Mouse (Mus musculus) telencephalon, adult 2 months (tissue): Measurements from ENCODE around the gene Arid3b.
A peak's percentile ranks its signal among the peaks of the same experiment; 100 is the strongest.

Experiments
- DNase-seq: peaks from one replicate; pipeline ENCODE4 v3.0.0-alpha.2; 2011; ENCODE audit warnings: low read depth, low spot score

Gene Arid3b

GRCm38 (mm10) chr9:57831267-57832082 lies 5.1 kb downstream of the Arid3b start:
- DNase-seq, result peak; percentile 83

DNA sequence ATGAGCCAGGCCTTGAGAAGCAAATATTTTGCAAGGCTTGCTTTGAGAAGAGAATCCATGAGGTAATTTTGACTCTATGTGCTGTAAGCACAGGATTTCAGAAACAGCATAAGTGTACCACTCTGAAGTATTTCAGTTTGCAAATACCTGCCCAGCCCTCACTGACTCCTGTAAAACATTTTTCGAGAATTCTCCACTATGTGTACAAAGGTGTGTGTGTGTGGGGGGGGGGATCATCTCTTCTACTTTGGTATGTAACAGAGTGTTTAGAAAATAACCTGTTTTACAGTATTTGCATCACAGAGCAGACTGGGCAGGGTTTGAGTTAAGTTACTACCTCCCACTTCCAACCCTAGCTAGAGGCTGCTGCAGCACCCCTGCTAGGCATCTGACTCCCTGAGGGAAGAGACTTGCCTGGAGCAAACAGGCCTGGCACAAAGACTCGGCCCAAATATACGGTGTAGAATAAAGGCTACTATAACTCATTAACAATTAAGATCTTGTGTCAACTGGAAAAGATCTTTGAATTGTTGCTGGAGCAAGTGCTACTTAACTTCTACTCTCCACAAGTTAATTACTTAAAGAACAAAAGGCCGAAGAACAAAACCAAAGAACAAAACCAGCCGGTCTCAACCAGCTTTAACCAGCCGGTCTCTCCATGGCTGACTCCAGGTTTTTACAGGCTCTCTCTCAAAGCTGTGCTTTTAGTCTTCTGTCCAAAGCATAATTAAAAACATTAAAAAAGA lies 6.6 kb downstream of the Arid3b start:
- no peak for DNase-seq

DNA sequence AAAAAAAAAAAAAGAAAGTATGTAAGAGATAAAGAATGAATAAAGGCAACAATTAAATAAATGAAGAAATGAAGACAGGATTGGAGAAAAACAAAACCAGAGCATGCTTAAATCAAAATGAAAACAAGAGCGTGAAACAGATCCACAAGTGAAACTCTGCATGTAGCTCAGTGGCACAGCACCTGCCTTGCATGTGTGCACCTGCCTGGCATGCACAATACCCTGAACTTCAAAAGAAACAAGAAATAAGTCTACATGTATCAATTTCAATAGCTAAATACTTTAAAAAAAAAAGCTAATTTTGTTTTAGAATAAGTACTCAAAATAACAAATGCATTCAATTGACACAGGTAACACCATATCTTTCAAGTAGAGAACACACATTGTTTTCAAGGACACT lies 13.2 kb downstream of the Arid3b start:
- DNase-seq, result no peak

- no peak for DNase-seq
Observed at GRCm38 (mm10) chr9:57822812-57823211, 13.8 kb downstream of the Arid3b start.

DNA sequence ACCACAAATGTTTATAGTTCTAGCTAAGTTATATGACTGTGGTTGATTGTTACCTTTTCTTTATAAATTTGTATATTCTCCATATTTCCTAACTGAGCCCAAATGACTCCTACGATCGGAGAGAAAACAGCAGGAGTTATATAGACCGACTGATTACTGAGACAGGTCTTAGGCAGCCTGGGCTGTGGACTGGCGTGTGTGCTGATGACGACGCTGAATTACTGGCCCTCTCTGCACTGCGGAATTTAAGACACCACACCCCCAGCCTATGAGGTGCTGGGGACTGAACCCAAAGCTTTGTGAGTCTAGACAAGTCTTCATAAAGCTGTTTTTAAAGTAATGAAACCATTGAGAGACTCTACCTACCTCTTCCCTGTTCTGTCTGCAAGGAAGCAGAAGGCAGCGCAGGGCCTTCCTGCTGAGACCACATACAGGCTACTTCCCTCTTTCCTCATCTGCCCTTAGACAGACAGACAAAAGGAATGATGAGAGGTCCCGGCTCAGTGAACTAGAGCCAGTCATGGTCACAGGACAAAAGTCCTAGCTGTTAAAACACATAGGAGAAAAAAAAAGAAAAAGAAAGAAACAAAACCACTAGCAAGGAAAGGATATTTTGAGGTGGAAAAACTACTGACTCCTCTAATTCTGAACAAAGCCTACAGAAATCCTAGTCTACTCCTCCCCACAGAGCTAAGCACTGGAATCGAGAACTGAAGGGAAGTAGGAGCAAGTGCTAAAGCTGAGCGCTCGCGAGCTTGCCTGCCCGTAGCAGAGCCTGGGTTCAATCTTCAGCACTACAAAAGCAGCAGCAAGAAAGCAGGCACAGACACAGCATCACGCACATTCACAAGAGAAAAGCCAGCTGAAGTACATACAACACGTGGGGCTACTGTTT lies 16.2 kb downstream of the Arid3b start:
- no peak for DNase-seq

DNA sequence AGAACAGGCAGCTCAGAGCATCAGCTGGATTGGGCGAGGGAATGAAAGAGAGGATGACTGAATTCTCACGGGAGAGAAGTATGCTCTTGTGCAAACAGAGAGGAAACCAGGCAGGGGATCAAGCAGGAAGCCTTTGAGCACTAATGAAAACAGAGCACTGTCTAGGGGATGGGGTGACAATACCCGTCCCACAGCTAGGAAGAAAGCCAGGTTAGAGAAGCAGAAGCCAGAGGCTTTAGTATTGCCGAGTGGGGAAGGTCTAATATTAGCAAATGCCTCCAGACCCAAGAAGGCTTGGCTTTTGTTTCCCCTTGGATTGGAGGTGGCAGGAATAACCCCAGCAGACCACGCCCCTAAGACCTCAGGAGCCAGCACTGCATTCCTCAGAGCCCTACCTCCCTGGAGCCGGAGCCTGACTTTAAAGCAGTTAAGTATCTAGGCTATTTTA lies 19.3 kb downstream of the Arid3b start:
- no peak for DNase-seq

- DNase-seq, result no peak
Observed at GRCm38 (mm10) chr9:57814866-57815265, 21.7 kb downstream of the Arid3b start.

DNA sequence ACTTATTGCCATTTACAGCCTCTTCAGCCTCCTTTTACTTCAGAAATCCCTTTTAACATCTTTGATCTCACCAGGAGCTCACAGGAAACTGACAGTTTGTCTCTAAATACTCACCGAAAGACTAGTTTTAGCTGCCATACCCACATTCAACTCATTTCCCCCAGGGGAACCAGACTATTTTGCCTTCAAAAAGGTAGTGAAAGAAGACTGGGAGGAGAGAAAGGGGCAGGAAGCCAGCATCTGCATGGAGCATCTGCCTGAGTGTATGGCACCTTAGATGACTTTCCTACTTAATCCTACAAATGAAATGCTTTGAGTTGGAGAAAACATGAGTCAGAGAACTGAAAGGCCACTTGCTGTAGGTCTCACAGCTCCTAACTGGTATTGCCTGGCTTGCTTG lies 22.6 kb downstream of the Arid3b start:
- DNase-seq, result no peak

DNA sequence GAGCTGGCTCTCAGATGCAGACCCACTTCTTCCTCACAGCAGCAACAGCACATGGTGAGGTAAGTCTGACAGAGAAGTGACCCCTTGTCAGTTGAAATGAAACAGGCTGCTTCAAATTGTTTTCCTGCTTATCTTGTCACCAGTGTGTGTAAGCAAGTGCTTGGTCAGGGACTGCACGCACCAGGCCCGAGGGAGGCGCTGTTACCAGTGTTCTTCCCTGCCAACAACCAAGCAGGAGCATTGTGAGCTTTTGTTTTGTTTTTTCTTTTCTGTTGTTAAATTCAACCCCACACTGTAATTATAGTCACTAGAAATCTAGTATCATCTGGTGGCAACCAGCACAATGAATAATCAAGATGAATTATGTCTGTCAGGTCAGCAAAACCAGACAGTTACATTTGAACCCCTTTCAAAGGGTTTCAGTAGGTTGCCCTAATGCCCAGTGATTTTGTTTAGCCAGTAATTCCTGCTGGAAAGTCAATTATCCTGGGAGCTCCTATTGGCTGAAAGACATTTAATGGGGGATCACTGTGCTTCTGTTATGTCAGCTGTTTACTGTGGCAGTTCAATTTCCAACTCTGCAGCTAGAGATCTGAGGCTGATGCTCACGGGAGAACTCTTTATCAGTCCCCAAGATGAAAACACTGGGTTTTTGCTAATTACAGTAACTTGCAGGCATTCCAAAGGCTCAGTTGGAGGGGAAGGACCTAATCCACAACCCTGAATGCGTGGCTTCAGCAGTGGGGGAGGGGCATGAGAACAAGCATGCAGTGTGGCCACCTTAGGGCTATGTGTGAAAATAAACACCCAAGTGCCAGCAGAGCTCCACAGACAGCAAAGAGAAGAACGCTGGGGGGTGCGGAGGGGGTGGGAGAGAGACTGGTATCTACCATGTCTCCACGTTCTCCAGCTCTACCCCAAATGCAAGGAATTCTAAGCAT lies 24.5 kb downstream of the Arid3b start:
- no peak for DNase-seq

DNA sequence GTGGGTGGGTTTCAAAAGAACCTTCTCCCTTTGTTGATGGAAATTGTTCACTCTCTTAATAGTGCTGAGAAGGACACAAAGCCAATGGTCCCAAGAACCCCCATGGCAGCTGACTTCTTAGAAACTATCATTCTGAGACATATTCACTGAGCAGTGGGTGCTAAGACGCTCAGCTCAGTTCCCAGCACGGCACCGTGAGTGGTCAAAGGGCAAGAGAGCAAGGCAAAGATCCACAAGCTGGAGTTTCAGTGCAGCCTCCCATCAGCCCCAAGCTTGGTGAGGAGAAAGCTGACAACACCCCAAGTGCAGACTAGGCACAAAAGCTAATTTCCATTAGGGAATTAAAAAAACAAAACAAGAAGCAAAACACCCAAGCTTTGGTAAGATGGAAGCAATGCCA lies 25.9 kb downstream of the Arid3b start:
- DNase-seq, result no peak

GRCm38 (mm10) chr9:57808771-57809310 lies 27.8 kb downstream of the Arid3b start:
- no peak for DNase-seq

- no peak for DNase-seq
Observed at GRCm38 (mm10) chr9:57807174-57807651, 29.4 kb downstream of the Arid3b start.

DNA sequence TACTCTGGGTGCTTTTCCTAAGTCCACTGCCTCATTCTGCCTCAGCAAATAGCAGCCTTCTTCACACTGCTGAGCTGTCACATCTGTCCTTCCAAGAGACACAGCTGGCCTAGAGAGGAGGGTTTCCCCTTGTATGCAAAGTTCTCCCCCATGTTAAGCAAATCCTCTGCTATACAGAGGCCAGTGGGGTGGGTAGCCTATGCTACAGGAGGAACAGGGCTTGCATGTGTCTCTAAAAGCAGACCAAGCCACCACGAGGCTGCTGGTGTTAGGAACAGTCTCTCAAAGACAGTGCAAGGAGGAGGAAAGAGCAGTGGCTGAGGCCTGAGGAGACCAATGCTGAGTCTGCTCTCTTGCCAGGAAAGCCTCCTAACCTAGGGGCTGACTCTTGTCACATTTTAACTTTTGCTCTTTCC lies 30.5 kb downstream of the Arid3b start:
- no peak for DNase-seq

- DNase-seq, result no peak
Observed at GRCm38 (mm10) chr9:57805087-57805737, 31.4 kb downstream of the Arid3b start.

DNA sequence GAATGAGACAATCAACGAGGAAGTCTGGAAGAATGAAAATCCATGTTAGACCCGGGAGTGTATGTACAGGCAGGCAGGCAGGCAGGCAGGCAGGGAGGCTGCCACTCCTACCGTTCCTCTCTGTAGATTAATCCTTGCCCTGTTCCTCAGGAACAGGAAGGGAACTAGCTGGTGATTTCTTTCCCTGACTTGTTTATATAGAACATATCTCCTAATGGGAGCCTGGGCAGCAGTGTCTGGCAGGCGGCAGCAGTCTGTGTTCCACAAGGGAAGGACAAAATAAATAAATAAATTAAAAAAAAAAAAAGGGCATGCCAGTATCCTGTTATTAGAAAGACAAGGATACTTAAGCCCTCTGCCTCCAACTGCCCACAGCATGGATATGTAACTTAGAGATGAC lies 32.8 kb downstream of the Arid3b start:
- DNase-seq, result no peak

- no peak for DNase-seq
Observed at GRCm38 (mm10) chr9:57803047-57803446, 33.5 kb downstream of the Arid3b start.

- DNase-seq, result no peak
Observed at GRCm38 (mm10) chr9:57800325-57800975, 36.1 kb downstream of the Arid3b start.

GRCm38 (mm10) chr9:57798725-57799253 lies 37.8 kb downstream of the Arid3b start:
- DNase-seq, result no peak

- no peak for DNase-seq
Observed at GRCm38 (mm10) chr9:57797456-57797855, 39.1 kb downstream of the Arid3b start.
